Mouse (Mus musculus): ENCODE measurements around the gene Foxc2.

Foxc2 gene

GRCm38 (mm10) chr8:121115948-121116347 lies at the start of gene Foxc2:
Gene Foxc2 (plus strand): TSS chr8:121116171.
- no peak for DNase-seq (ENCODE audit: low read depth in 1 of 2, low spot score in 2 of 2)

- no peak for DNase-seq (ENCODE audit: low read depth in 1 of 2, low spot score in 2 of 2)
Observed at GRCm38 (mm10) chr8:121071454-121071853, 44.5 kb upstream of the Foxc2 start.

- no peak for DNase-seq (ENCODE audit: low read depth in 1 of 2, low spot score in 2 of 2)
Observed at GRCm38 (mm10) chr8:121072406-121073130, 43.4 kb upstream of the Foxc2 start.

- DNase-seq (ENCODE audit: low read depth in 1 of 2, low spot score in 2 of 2), result no peak
Observed at GRCm38 (mm10) chr8:121073174-121074107, 42.5 kb upstream of the Foxc2 start.

- no peak for DNase-seq (ENCODE audit: low read depth in 1 of 2, low spot score in 2 of 2)
Observed at GRCm38 (mm10) chr8:121074108-121074847, 41.7 kb upstream of the Foxc2 start.

- DNase-seq (ENCODE audit: low read depth in 1 of 2, low spot score in 2 of 2), result no peak
Observed at GRCm38 (mm10) chr8:121074848-121075145, 41.2 kb upstream of the Foxc2 start.

- DNase-seq (ENCODE audit: low read depth in 1 of 2, low spot score in 2 of 2), result no peak
Observed at GRCm38 (mm10) chr8:121075936-121076335, 40.0 kb upstream of the Foxc2 start.

- no peak for DNase-seq (ENCODE audit: low read depth in 1 of 2, low spot score in 2 of 2)
Observed at GRCm38 (mm10) chr8:121076555-121076954, 39.4 kb upstream of the Foxc2 start.

GRCm38 (mm10) chr8:121078721-121079120 lies 37.2 kb upstream of the Foxc2 start:
- no peak for DNase-seq (ENCODE audit: low read depth in 1 of 2, low spot score in 2 of 2)

GRCm38 (mm10) chr8:121079201-121079600 lies 36.8 kb upstream of the Foxc2 start:
- DNase-seq (ENCODE audit: low read depth in 1 of 2, low spot score in 2 of 2), result no peak

- no peak for DNase-seq (ENCODE audit: low read depth in 1 of 2, low spot score in 2 of 2)
Observed at GRCm38 (mm10) chr8:121079944-121080343, 36.0 kb upstream of the Foxc2 start.

GRCm38 (mm10) chr8:121080361-121081090 lies 35.4 kb upstream of the Foxc2 start:
- no peak for DNase-seq (ENCODE audit: low read depth in 1 of 2, low spot score in 2 of 2)

- DNase-seq (ENCODE audit: low read depth in 1 of 2, low spot score in 2 of 2), result no peak
Observed at GRCm38 (mm10) chr8:121081398-121081797, 34.6 kb upstream of the Foxc2 start.

GRCm38 (mm10) chr8:121082218-121083092 lies 33.5 kb upstream of the Foxc2 start:
- DNase-seq (ENCODE audit: low read depth in 1 of 2, low spot score in 2 of 2), result no peak

GRCm38 (mm10) chr8:121083093-121083935 lies 32.7 kb upstream of the Foxc2 start:
- no peak for DNase-seq (ENCODE audit: low read depth in 1 of 2, low spot score in 2 of 2)

GRCm38 (mm10) chr8:121083936-121084209 lies 32.1 kb upstream of the Foxc2 start:
- no peak for DNase-seq (ENCODE audit: low read depth in 1 of 2, low spot score in 2 of 2)

- DNase-seq (ENCODE audit: low read depth in 1 of 2, low spot score in 2 of 2), result no peak
Observed at GRCm38 (mm10) chr8:121084210-121084951, 31.6 kb upstream of the Foxc2 start, which contains the start of gene Foxf1. Gene Foxf1 (plus strand): TSS chr8:121084386.

- DNase-seq (ENCODE audit: low read depth in 1 of 2, low spot score in 2 of 2), result no peak
Observed at GRCm38 (mm10) chr8:121085011-121085410, 31.0 kb upstream of the Foxc2 start.

- no peak for DNase-seq (ENCODE audit: low read depth in 1 of 2, low spot score in 2 of 2)
Observed at GRCm38 (mm10) chr8:121085561-121085960, 30.4 kb upstream of the Foxc2 start.

All from monocyte, adult 2 months (primary cell).